Mouse (Mus musculus): ENCODE data around the gene Adrm1. TPM values are rescaled to one million over a fixed set of nuclear protein-coding genes. Genes with fewer than 3 reads are reported as not detected.

Adrm1 gene
- polyA plus RNA-seq, 1 experiment from 2014 or later = 148 TPM

- WGBS = 36% methylated on average over 5 of the region's 5 CpGs
- Histone ChIP-seq H3K27ac (no peak overlapping the region), H3K4me3 (replicated peaks; ENCODE audit: low read length) (no peak overlapping the region), H3K9ac (no peak overlapping the region), H3K4me1 (replicated peaks; ENCODE audit: control insufficient read depth, insufficient read depth, low read length) (no peaks in the 10 kb centered on the region; the same call in 1 of the 2 replicates), H3K27me3 (ENCODE audit: control insufficient read depth, insufficient read depth, low read length) (peaks cover 4% of the 10 kb centered on the region; the same call in 1 of the 2 replicates), H3K36me3 (replicated peaks; ENCODE audit: control insufficient read depth, insufficient read depth) (no peaks in the 10 kb centered on the region), H3K9me3 (ENCODE audit: control insufficient read depth, low read length) (no peaks in the 10 kb centered on the region), H3K4me2 (replicated peaks) (no peak overlapping the region)
- ATAC-seq (ENCODE audit: low FRiP score) (no peak), DNase-seq (ENCODE audit: low spot score) (no peak)
Measured at GRCm38 (mm10) chr2:180218677-180219076, 47.4 kb downstream of the Adrm1 start.

DNA sequence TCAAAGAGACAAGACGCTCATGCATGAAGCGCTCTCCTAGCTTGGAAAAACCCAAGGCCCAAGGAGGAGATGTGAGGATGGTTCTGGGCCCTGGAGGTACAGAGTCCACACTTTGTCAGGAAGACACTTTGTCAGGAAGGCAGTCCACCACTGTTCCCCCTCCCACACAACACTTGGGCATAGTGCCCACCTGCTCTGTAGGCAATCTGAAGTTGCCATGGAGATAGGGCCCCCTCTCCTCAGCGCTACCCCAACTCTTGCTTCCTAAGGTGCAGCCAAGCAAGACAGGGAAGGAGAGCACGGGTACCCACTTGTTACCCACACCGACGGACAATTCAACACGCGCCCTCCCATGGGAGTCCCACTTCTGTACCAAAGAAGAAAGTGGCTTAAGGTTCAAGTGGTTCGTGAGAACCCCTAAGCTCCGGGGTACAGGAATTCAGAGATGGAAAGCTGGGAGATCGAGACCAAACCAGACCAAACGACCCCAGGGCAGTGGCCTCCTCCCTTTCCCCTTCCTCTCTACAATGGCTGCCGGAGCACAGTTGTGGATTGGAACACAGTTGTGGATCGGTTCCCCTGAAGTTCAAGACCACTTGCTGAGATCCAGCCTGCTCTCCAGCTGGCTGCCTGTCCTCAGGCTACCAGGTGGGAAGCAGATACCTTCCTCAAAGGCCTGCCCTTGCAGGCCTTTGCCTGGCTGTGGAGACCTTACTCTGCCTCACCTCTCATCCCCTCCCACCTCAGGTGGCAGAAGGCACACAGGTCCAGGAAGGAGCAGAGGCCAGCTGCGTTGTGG, 48.1 kb downstream of the Adrm1 start:
- no peaks in the 10 kb centered on the region for H3K9me3 ChIP-seq (ENCODE audit: control insufficient read depth, low read length)
- H3K27ac ChIP-seq = no peak overlapping the region
- no peak for ATAC-seq (ENCODE audit: low FRiP score)
- H3K9ac ChIP-seq = no peak overlapping the region
- no peak overlapping the region for H3K4me2 ChIP-seq (replicated peaks)
- peaks cover 8% of the 10 kb centered on the region for H3K27me3 ChIP-seq (ENCODE audit: control insufficient read depth, insufficient read depth, low read length)
- WGBS = 65% methylated on average over 15 of the region's 15 CpGs
- H3K4me3 ChIP-seq (replicated peaks; ENCODE audit: low read length) = no peak overlapping the region
- H3K4me1 ChIP-seq (replicated peaks; ENCODE audit: control insufficient read depth, insufficient read depth, low read length) = no peaks in the 10 kb centered on the region; the same call in 1 of the 2 replicates
- no peaks in the 10 kb centered on the region for H3K36me3 ChIP-seq (replicated peaks; ENCODE audit: control insufficient read depth, insufficient read depth)
- DNase-seq (ENCODE audit: low spot score) = no peak

DNA sequence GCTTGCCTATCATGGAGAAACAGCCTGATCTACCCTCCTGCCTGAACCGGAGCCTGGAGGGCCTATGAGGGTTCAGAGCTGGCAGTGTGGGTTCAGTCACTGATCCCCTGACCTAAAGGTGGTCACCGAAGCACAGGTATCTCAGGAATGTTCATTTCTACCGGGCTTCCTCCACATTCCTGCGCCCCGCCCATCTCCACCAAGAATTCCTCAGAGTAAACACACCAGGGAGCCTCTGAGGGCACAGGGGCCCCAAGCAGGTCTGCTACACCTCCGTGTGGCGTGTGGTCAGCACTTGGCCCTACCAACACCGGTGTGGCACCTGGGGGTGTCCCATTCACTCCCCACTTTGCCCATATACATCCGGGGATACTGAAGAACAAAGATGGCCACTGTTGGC, 48.9 kb downstream of the Adrm1 start:
- Histone ChIP-seq H3K4me3 (replicated peaks; ENCODE audit: low read length) (no peak overlapping the region), H3K36me3 (replicated peaks; ENCODE audit: control insufficient read depth, insufficient read depth) (no peaks in the 10 kb centered on the region), H3K9ac (no peak overlapping the region), H3K27ac (no peak overlapping the region), H3K27me3 (ENCODE audit: control insufficient read depth, insufficient read depth, low read length) (peaks cover 16% of the 10 kb centered on the region), H3K9me3 (ENCODE audit: control insufficient read depth, low read length) (no peaks in the 10 kb centered on the region), H3K4me1 (replicated peaks; ENCODE audit: control insufficient read depth, insufficient read depth, low read length) (no peaks in the 10 kb centered on the region; the same call in 1 of the 2 replicates), H3K4me2 (replicated peaks) (no peak overlapping the region)
- no peak for DNase-seq (ENCODE audit: low spot score)
- WGBS = 84% methylated on average over 9 of the region's 9 CpGs
- ATAC-seq (ENCODE audit: low FRiP score) = no peak

GRCm38 (mm10) chr2:180221051-180221450, 49.8 kb downstream of the Adrm1 start:
- H3K36me3 ChIP-seq (replicated peaks; ENCODE audit: control insufficient read depth, insufficient read depth) = no peaks in the 10 kb centered on the region
- peaks cover 6% of the 10 kb centered on the region for H3K4me1 ChIP-seq (replicated peaks; ENCODE audit: control insufficient read depth, insufficient read depth, low read length)
- no peaks in the 10 kb centered on the region for H3K9me3 ChIP-seq (ENCODE audit: control insufficient read depth, low read length)
- DNase-seq (ENCODE audit: low spot score) (no peak), ATAC-seq (ENCODE audit: low FRiP score) (no peak)
- H3K27me3 ChIP-seq (ENCODE audit: control insufficient read depth, insufficient read depth, low read length) = peaks cover 25% of the 10 kb centered on the region
- no peak overlapping the region for H3K27ac ChIP-seq
- H3K4me3 ChIP-seq (replicated peaks; ENCODE audit: low read length) = no peak overlapping the region
- no peak overlapping the region for H3K4me2 ChIP-seq (replicated peaks)
- 94% methylated on average over 9 of the region's 9 CpGs for WGBS
- H3K9ac ChIP-seq = no peak overlapping the region

DNA sequence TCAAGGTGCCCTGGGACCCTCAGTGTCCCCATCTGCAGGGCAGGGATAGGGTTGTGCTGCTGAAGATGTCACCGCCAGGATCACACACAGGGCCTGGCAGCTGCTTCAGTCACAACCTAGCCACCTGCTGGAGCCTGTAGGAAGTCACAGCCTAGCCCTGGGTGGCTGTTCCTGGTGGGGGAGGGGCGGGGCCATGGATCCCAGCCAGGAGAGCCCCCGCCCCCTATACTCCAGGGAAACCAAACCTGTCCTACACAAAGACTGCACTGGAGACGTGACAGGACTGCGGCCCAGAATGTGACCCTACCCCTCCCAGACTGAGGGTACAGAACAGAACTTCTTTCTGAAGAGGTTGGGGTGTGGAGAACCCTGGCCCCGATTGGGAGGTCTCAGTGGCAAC, 51.0 kb downstream of the Adrm1 start:
- no peak for DNase-seq (ENCODE audit: low spot score)
- H3K4me2 ChIP-seq (replicated peaks) = no peak overlapping the region

DNA sequence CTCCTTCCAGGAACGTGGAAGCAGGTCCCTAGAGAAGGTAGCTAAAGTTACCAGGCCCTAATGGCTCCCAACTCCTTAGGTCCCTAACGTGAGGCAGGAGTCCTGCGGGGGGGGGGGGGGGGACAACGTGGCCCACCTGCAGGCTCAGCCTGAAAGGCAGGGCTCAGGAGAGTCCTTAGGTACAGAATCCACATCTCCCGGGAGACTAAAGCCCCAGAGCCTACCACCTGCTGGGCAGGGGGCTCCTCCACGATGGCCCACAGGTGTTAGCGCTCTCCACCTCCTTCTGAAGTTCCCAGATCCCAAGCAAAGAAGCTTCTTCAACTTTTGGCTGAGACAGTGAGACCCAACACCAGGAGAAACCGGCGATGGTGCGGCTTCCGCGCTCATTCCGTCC, 53.4 kb downstream of the Adrm1 start:
- ATAC-seq (ENCODE audit: low FRiP score) (no peak), DNase-seq (ENCODE audit: low spot score) (no peak)
- H3K36me3 ChIP-seq (replicated peaks; ENCODE audit: control insufficient read depth, insufficient read depth) = no peaks in the 10 kb centered on the region
- 1% methylated on average over 11 of the region's 13 CpGs for WGBS
- H3K9me3 ChIP-seq (ENCODE audit: control insufficient read depth, low read length) = no peaks in the 10 kb centered on the region
- H3K4me2 ChIP-seq (replicated peaks) = peak overlapping the region; percentile 99
- no peak overlapping the region for H3K27ac ChIP-seq
- H3K4me3 ChIP-seq (replicated peaks; ENCODE audit: low read length) = peak overlapping the region; percentile 57
- H3K27me3 ChIP-seq (ENCODE audit: control insufficient read depth, insufficient read depth, low read length) = peaks cover 34% of the 10 kb centered on the region
- no peak overlapping the region for H3K9ac ChIP-seq
- peaks cover 14% of the 10 kb centered on the region for H3K4me1 ChIP-seq (replicated peaks; ENCODE audit: control insufficient read depth, insufficient read depth, low read length)

More for the DNA sequence above, 51.0 kb downstream of the Adrm1 start:
- Histone ChIP-seq H3K27me3 (ENCODE audit: control insufficient read depth, insufficient read depth, low read length) (peaks cover 34% of the 10 kb centered on the region), H3K4me1 (replicated peaks; ENCODE audit: control insufficient read depth, insufficient read depth, low read length) (peaks cover 8% of the 10 kb centered on the region), H3K4me3 (replicated peaks; ENCODE audit: low read length) (no peak overlapping the region), H3K9me3 (ENCODE audit: control insufficient read depth, low read length) (no peaks in the 10 kb centered on the region), H3K36me3 (replicated peaks; ENCODE audit: control insufficient read depth, insufficient read depth) (no peaks in the 10 kb centered on the region), H3K27ac (no peak overlapping the region), H3K9ac (no peak overlapping the region)
- WGBS = 10% methylated on average over 6 of the region's 6 CpGs
- ATAC-seq (ENCODE audit: low FRiP score) = 0 out of 2 replicates have a peak, but pooled peaks have one; percentile 34

- Histone ChIP-seq H3K36me3 (replicated peaks; ENCODE audit: control insufficient read depth, insufficient read depth) (no peaks in the 10 kb centered on the region), H3K27me3 (ENCODE audit: control insufficient read depth, insufficient read depth, low read length) (peaks cover 34% of the 10 kb centered on the region), H3K27ac (no peak overlapping the region), H3K4me3 (replicated peaks; ENCODE audit: low read length) (peak overlapping the region; percentile 57), H3K9me3 (ENCODE audit: control insufficient read depth, low read length) (no peaks in the 10 kb centered on the region), H3K4me1 (replicated peaks; ENCODE audit: control insufficient read depth, insufficient read depth, low read length) (peaks cover 14% of the 10 kb centered on the region), H3K4me2 (replicated peaks) (peak overlapping the region; percentile 99), H3K9ac (peak overlapping the region; percentile 64)
- under 1% methylated on average over 55 of the region's 55 CpGs for WGBS
- DNase-seq (ENCODE audit: low spot score) (no peak), ATAC-seq (ENCODE audit: low FRiP score) (peak; percentile 26)
Measured at GRCm38 (mm10) chr2:180225044-180225761, 53.9 kb downstream of the Adrm1 start.

Small RNA genes within 50 kb of the gene (microRNA-seq; reads per million reads assigned to microRNA genes)
- not detected for gene Mir7005

Other genes with a start within 250 kb of the Adrm1 start
- gene Taf4, start 194.8 kb upstream of the Adrm1 start, polyA plus RNA-seq (2014; fragmentation: Nextera tagmentation; extraction: Ambion mirVana) = 4.4 and 4.9 TPM in 2 replicates
- 16.1 and 16.9 TPM in 2 replicates for gene Lsm14b, start 146.5 kb upstream of the Adrm1 start, polyA plus RNA-seq (2014; fragmentation: Nextera tagmentation; extraction: Ambion mirVana)
- 515 and 631 TPM in 2 replicates for gene Psma7, start 129.1 kb upstream of the Adrm1 start, polyA plus RNA-seq (2014; fragmentation: Nextera tagmentation; extraction: Ambion mirVana)
- 54.2 and 57.2 TPM in 2 replicates for gene Ss18l1, start 129.0 kb upstream of the Adrm1 start, polyA plus RNA-seq (2014; fragmentation: Nextera tagmentation; extraction: Ambion mirVana)
- 29.4 and 30.2 TPM in 2 replicates for gene Mtg2, start 100.9 kb upstream of the Adrm1 start, polyA plus RNA-seq (2014; fragmentation: Nextera tagmentation; extraction: Ambion mirVana)
- 1.4 and 1.7 TPM in 2 replicates for gene Hrh3, start 67.0 kb upstream of the Adrm1 start, polyA plus RNA-seq (2014; fragmentation: Nextera tagmentation; extraction: Ambion mirVana)
- 73.1 and 79.2 TPM in 2 replicates for gene Osbpl2, start 52.2 kb upstream of the Adrm1 start, polyA plus RNA-seq (2014; fragmentation: Nextera tagmentation; extraction: Ambion mirVana)
- 2.6 and 2.9 TPM in 2 replicates for gene Lama5, start 54.4 kb downstream of the Adrm1 start, polyA plus RNA-seq (2014; fragmentation: Nextera tagmentation; extraction: Ambion mirVana)
- 372 and 509 TPM in 2 replicates for gene Rps21, start 85.9 kb downstream of the Adrm1 start, polyA plus RNA-seq (2014; fragmentation: Nextera tagmentation; extraction: Ambion mirVana)
- gene Cables2, start 102.0 kb downstream of the Adrm1 start, polyA plus RNA-seq (2014; fragmentation: Nextera tagmentation; extraction: Ambion mirVana) = 40.6 and 40.9 TPM in 2 replicates
- not detected in 2 replicates for gene Rbbp8nl, start 118.4 kb downstream of the Adrm1 start, polyA plus RNA-seq (2014; fragmentation: Nextera tagmentation; extraction: Ambion mirVana)
- gene Gata5, start 163.2 kb downstream of the Adrm1 start, polyA plus RNA-seq (2014; fragmentation: Nextera tagmentation; extraction: Ambion mirVana) = 0.05 TPM in 1 of 2 replicates, not detected in the other